Mouse (Mus musculus) bone marrow macrophage, adult 2 months (primary cell): Measurements from ENCODE around the gene Smad1.

Experiments
- CTCF ChIP-seq: IDR thresholded peaks from 2 replicates; pipeline ENCODE4 v1.5.1; 2012; ENCODE audit warnings: low read depth, mild to moderate bottlenecking, low read length, moderate library complexity
- POLR2A ChIP-seq: IDR thresholded peaks from 2 replicates; pipeline ENCODE4 v1.6.1; 2012; ENCODE audit warnings: mild to moderate bottlenecking, low read depth, low read length, borderline replicate concordance

GRCm38 (mm10) chr8:79345856-79346255 lies 53.5 kb downstream of the Smad1 start:
- no peak for TF ChIP-seq CTCF
- TF ChIP-seq POLR2A, result no peak
